Mouse (Mus musculus) MEL (cell line): ENCODE measurements around the gene Gm11096.

Source experiments
- CTCF ChIP-seq, 3 experiments: IDR thresholded peaks in 2 of 3; conservative IDR thresholded peaks in 1 of 3; 2 replicates each; pipeline ENCODE4 v1.5.1; 2011 to 2012; ENCODE audit warnings: low read length in 3 of 3, low read depth in 2 of 3, mild to moderate bottlenecking in 2 of 3, improper control_type of control experiment in 1 of 3, inconsistent platforms in 1 of 3, mixed read lengths in 1 of 3, moderate library complexity in 1 of 3; ENCODE audit not compliant: control insufficient read depth in 1 of 3, insufficient read depth in 1 of 3, poor library complexity in 1 of 3, severe bottlenecking in 1 of 3
- MAFK ChIP-seq: IDR thresholded peaks from 2 replicates; pipeline ENCODE4 v1.6.1; 2011; ENCODE audit warnings: low read depth, mild to moderate bottlenecking, low read length, improper control_type of control experiment, borderline replicate concordance
- MAZ ChIP-seq: IDR thresholded peaks from 2 replicates; pipeline ENCODE4 v1.6.1; 2012; ENCODE audit warnings: low read depth, mild to moderate bottlenecking, inconsistent platforms, low read length, improper control_type of control experiment
- MEF2A ChIP-seq: IDR thresholded peaks from 2 replicates; pipeline ENCODE4 v1.6.1; 2014; ENCODE audit warnings: low read depth, mild to moderate bottlenecking, inconsistent platforms, low read length, improper control_type of control experiment; ENCODE audit not compliant: poor library complexity, insufficient replicate concordance, severe bottlenecking; ENCODE audit errors: extremely low read depth
- NELFE ChIP-seq: IDR thresholded peaks from 2 replicates; pipeline ENCODE4 v1.6.1; 2011; ENCODE audit warnings: low read depth, low read length, improper control_type of control experiment
- POLR2A ChIP-seq, 2 experiments: IDR thresholded peaks; 2 replicates each; pipeline ENCODE4 v1.6.1; 2011 to 2012; ENCODE audit warnings: low read length in 2 of 2, mild to moderate bottlenecking in 2 of 2, control low read depth in 1 of 2, improper control_type of control experiment in 1 of 2, low read depth in 1 of 2, moderate library complexity in 1 of 2; ENCODE audit not compliant: control insufficient read depth in 1 of 2, insufficient read depth in 1 of 2, poor library complexity in 1 of 2
- POLR2AphosphoS2 ChIP-seq: IDR thresholded peaks from 2 replicates; pipeline ENCODE4 v1.6.1; 2011; ENCODE audit warnings: low read length, improper control_type of control experiment
- TCF12 ChIP-seq: IDR thresholded peaks from 2 replicates; pipeline ENCODE4 v1.6.1; 2014; ENCODE audit warnings: low read depth, mild to moderate bottlenecking, inconsistent platforms, low read length, improper control_type of control experiment, moderate library complexity
- ZMIZ1 ChIP-seq: IDR thresholded peaks from 2 replicates; pipeline ENCODE4 v1.6.1; 2012; ENCODE audit warnings: low read depth, mild to moderate bottlenecking, inconsistent platforms, low read length, improper control_type of control experiment, moderate library complexity
- ZNF384 ChIP-seq: IDR thresholded peaks from 2 replicates; pipeline ENCODE4 v1.6.1; 2012; ENCODE audit warnings: low read depth, mild to moderate bottlenecking, inconsistent platforms, low read length, improper control_type of control experiment

DNA sequence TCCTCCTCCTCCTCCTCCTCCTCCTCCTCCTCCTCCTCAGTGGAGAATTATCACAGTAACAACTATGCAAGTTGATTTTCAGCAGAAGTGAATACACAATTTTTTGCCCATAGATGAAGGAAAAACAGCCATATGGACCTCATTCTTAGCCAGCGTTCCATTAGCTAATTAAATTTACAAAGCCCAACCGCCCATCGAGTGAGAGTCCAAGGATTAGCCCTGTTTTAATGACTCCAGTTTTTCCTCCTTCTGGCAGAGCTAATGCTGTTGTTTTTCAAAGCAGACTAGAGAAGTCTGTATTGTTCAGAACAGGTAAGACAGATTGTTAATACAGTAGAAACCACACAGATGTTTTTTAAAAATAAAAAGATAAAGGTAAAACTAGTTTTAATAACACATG, 31.8 kb downstream of the Gm11096 start:
- TF ChIP-seq CTCF (IDR thresholded peaks at IDR 0.05 in 2 of 3, conservative IDR thresholded peaks at IDR 0.05 in 1 of 3; ENCODE audit: control insufficient read depth in 1 of 3, insufficient read depth in 1 of 3, low read depth in 2 of 3, low read length in 3 of 3, poor library complexity in 1 of 3, severe bottlenecking in 1 of 3) (no peak), MAZ (no peak), POLR2A (IDR thresholded peaks at IDR 0.05; ENCODE audit: control insufficient read depth in 1 of 2, insufficient read depth in 1 of 2, low read depth in 1 of 2, low read length in 2 of 2, poor library complexity in 1 of 2) (no peak), TCF12 (no peak), NELFE (no peak), ZMIZ1 (no peak), ZNF384 (no peak), POLR2AphosphoS2 (no peak), MAFK (no peak), MEF2A (no peak)
